Mouse (Mus musculus) embryonic facial prominence, embryonic 15.5 days (tissue): ENCODE measurements around the gene Skint3. TPM values are rescaled to one million over a fixed set of nuclear protein-coding genes. Genes with fewer than 3 reads are reported as not detected.
"Not testable (repeated sequence)": the region's sequence is repeated elsewhere in the genome, so short reads cannot be mapped to it uniquely, and the experiment has no call there.

Source experiments
- ATAC-seq: fragments of 200-750 bp; cut with Nextera tagmentation; 2 replicates; pipeline ENCODE4 v1.8.0; 2017; ENCODE audit warnings: low read depth, moderate TSS enrichment; ENCODE audit not compliant: insufficient number of reproducible peaks, low FRiP score, low TSS enrichment
- H3K27ac ChIP-seq: fragments of 300-500 bp; sonication (generic); replicated peaks from 2 replicates; pipeline ENCODE4 v1.5.1; 2015; ENCODE audit warnings: mild to moderate bottlenecking, inconsistent platforms
- H3K27me3 ChIP-seq: fragments of 300-500 bp; sonication (generic); 2 replicates; pipeline ENCODE4 v1.6.1; 2015; ENCODE audit warnings: inconsistent platforms
- H3K36me3 ChIP-seq: fragments of 300-500 bp; sonication (generic); 2 replicates; pipeline ENCODE4 v1.6.1; 2015; ENCODE audit warnings: mild to moderate bottlenecking, inconsistent platforms
- H3K4me1 ChIP-seq: fragments of 300-500 bp; sonication (generic); 2 replicates; pipeline ENCODE4 v1.6.1; 2015; ENCODE audit warnings: inconsistent platforms
- H3K4me2 ChIP-seq: fragments of 300-500 bp; sonication (generic); replicated peaks from 2 replicates; pipeline ENCODE4 v1.6.1; 2015; ENCODE audit warnings: mild to moderate bottlenecking, inconsistent platforms
- H3K4me3 ChIP-seq: fragments of 300-500 bp; sonication (generic); replicated peaks from 2 replicates; pipeline ENCODE4 v1.5.1; 2015; ENCODE audit warnings: mild to moderate bottlenecking, inconsistent platforms
- H3K9ac ChIP-seq: fragments of 300-500 bp; sonication (generic); 2 replicates; pipeline ENCODE4 v1.6.1; 2015; ENCODE audit warnings: inconsistent platforms
- H3K9me3 ChIP-seq: fragments of 300-500 bp; sonication (generic); replicated peaks from 2 replicates; pipeline ENCODE4 v1.6.1; 2016; ENCODE audit warnings: inconsistent platforms
- WGBS: fragments of 180-500 bp; shearing (Covaris S2); methylation state at CpG from one replicate; pipeline ENCODE4 v1.1.7; 2015; 5-methylcytosine and 5-hydroxymethylcytosine counted together
- polyA plus RNA-seq: library from polyadenylated mRNA; unstranded; fragments of >200 nt; fragmentation: Nextera tagmentation; extraction: Ambion mirVana; gene quantifications from 2 replicates; pipeline ENCODE4 v1.2.1, GENCODE M21; 2015

Gene Skint3
- polyA plus RNA-seq: 0.12 TPM in 1 of 2 replicates, not detected in the other

DNA sequence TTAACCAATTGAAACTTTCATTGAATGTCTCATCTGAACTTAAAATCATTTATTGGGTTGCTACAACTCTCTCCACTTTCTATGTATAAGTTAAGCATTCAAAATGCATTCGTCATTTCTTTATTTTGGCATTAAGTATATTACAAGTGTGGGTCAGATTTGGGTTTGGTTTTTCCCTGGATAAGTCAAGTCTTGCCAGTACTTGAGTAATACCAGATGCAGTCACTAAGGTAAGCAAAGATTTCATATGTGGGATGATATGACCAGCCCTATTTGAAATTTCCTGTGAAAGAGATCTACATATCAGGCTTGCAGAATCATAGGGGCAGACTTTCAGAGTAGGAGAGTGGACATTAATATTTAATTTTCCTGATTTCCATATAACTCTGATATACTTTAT, at the start of gene Skint3:
Gene Skint3, plus strand, starts transcription at position 301 of the 400 bp plus-strand sequence.
- Histone ChIP-seq H3K36me3 (no peaks in the 10 kb centered on the region), H3K9me3 (no peaks in the 10 kb centered on the region), H3K4me1 (no peaks in the 10 kb centered on the region), H3K27me3 (no peaks in the 10 kb centered on the region), H3K4me2 (no peak within 1 kb of the TSS), H3K4me3 (no peak within 1 kb of the TSS), H3K9ac (no peak within 1 kb of the TSS), H3K27ac (no peak within 1 kb of the TSS)
- no peak for ATAC-seq
- 81% methylated on average over 1 of the region's 1 CpGs for WGBS

DNA sequence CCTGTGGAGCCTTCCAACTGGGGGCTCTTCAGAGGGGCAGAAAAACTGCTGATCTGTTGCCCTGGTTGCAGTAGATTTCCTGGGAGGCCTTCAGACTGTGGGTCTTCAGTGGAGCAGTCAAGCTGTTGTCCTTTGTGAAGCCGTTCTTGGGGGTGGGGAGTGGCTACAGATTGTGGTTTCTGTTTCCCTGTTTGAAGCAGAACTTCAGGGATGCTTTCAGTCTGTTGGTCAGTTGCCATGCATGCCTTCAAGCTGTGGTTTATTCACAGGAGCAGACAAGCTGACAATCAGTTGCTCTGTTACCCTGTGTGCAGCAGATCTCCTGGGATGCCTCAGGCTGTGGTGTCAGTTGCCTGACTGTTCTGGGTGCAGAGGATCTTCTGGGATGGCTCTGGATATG, 11.4 kb downstream of the Skint3 start:
- H3K4me2 ChIP-seq: no peak overlapping the region
- 50% methylated on average over 1 of the region's 1 CpGs for WGBS

DNA sequence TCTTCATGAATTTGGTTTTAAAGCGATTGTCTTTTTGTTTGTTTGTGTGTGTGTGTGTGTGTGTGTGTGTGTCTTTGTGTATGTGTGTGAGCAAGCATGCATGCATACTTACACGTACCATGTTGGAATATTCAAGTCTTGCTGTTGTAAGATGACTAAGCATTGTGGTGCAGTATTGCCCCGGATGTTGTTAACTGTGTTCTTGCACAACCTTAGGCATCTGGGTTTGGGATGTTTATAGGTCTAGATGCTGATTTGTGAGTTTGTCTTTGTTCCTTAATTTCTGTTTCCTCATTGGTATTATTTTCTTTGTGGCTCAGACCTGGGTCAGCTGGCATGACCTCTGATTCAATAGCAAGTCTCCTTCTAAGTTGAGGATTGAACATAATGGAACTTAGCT, 11.9 kb downstream of the Skint3 start:
- no peaks in the 10 kb centered on the region for H3K36me3 ChIP-seq
- no peak overlapping the region for H3K9ac ChIP-seq
- H3K27me3 ChIP-seq: no peaks in the 10 kb centered on the region
- 0 out of 2 replicates have a peak, but pooled peaks cover 4% of the 10 kb centered on the region for H3K9me3 ChIP-seq
- H3K4me3 ChIP-seq: no peak overlapping the region
- WGBS: 88% methylated on average over 3 of the region's 3 CpGs
- no peak overlapping the region for H3K27ac ChIP-seq
- H3K4me1 ChIP-seq: no peaks in the 10 kb centered on the region
- ATAC-seq: no peak
- no peak overlapping the region for H3K4me2 ChIP-seq

More for the DNA sequence above, 11.4 kb downstream of the Skint3 start:
- Histone ChIP-seq H3K4me1 (no peaks in the 10 kb centered on the region), H3K4me3 (no peak overlapping the region), H3K27me3 (no peaks in the 10 kb centered on the region), H3K9me3 (0 out of 2 replicates have a peak, but pooled peaks cover 4% of the 10 kb centered on the region), H3K9ac (no peak overlapping the region), H3K36me3 (no peaks in the 10 kb centered on the region), H3K27ac (no peak overlapping the region)
- ATAC-seq: no peak

- 0 out of 2 replicates have a peak, but pooled peaks cover 5% of the 10 kb centered on the region for H3K9me3 ChIP-seq
- H3K4me1 ChIP-seq: no peaks in the 10 kb centered on the region
- H3K36me3 ChIP-seq: no peaks in the 10 kb centered on the region
- no peak overlapping the region for H3K9ac ChIP-seq
- H3K27ac ChIP-seq: no peak overlapping the region
- no peak overlapping the region for H3K4me2 ChIP-seq
- H3K4me3 ChIP-seq: no peak overlapping the region
- ATAC-seq: no peak
- 69% methylated on average over 5 of the region's 5 CpGs for WGBS
- H3K27me3 ChIP-seq: no peaks in the 10 kb centered on the region
Observed at GRCm38 (mm10) chr4:112256022-112256421, 24.0 kb downstream of the Skint3 start.

- Histone ChIP-seq H3K36me3 (no peaks in the 10 kb centered on the region), H3K4me1 (no peaks in the 10 kb centered on the region), H3K9ac (no peak overlapping the region), H3K27me3 (no peaks in the 10 kb centered on the region), H3K4me3 (no peak overlapping the region), H3K9me3 (no peaks in the 10 kb centered on the region; the same call in 1 of the 2 replicates), H3K27ac (no peak overlapping the region), H3K4me2 (no peak overlapping the region)
- no peak for ATAC-seq
- 83% methylated on average over 12 of the region's 12 CpGs for WGBS
Observed at GRCm38 (mm10) chr4:112287178-112287974, 55.3 kb downstream of the Skint3 start.

- no peak overlapping the region for H3K27ac ChIP-seq
- H3K4me1 ChIP-seq: no peaks in the 10 kb centered on the region
- H3K36me3 ChIP-seq: no peaks in the 10 kb centered on the region
- no peak overlapping the region for H3K4me2 ChIP-seq
- no peak for ATAC-seq
- no peaks in the 10 kb centered on the region for H3K27me3 ChIP-seq
- H3K4me3 ChIP-seq: no peak overlapping the region
- WGBS: 86% methylated on average over 4 of the region's 4 CpGs
- H3K9ac ChIP-seq: no peak overlapping the region
- H3K9me3 ChIP-seq: no peaks in the 10 kb centered on the region; the same call in 1 of the 2 replicates
Observed at GRCm38 (mm10) chr4:112288396-112288795, 56.4 kb downstream of the Skint3 start.

- Histone ChIP-seq H3K27ac (no peak overlapping the region), H3K4me2 (no peak overlapping the region), H3K9ac (no peak overlapping the region), H3K27me3 (no peaks in the 10 kb centered on the region), H3K4me1 (no peaks in the 10 kb centered on the region), H3K36me3 (no peaks in the 10 kb centered on the region), H3K9me3 (0 out of 2 replicates have a peak, but pooled peaks cover 3% of the 10 kb centered on the region), H3K4me3 (no peak overlapping the region)
- 57% methylated on average over 1 of the region's 1 CpGs for WGBS
- ATAC-seq: no peak
Observed at GRCm38 (mm10) chr4:112302305-112302704, 70.3 kb downstream of the Skint3 start.

DNA sequence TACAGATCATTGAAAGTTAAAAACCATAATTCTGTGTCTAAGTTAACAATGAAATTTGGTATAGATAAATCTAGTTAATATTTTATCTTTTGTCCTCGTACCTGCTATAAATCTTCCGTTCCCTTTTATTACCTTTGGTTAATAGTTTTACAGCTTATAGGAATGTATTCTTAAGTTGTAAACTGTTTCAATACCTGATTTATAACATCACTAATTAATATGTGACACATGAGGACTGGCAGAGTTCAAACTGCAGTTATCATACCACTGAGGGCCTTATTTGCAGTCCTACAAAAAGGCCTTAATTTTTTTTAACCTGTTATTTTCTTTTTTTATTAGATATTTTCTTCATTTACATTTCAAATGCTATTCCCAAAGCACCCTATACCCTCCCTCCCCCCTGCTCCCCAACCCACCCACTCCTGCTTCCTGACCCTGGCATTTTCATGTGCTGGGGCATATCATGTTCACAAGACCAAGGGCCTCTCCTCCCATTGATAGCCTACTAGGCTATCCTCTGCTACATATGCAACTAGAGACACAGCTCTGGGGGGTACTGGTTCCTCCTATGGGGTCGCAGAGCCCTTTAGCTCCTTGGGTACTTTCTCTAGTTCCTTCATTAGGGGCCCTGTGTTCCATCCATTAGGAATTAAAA, 70.9 kb downstream of the Skint3 start:
- no peak overlapping the region for H3K9ac ChIP-seq
- ATAC-seq: no peak
- no peaks in the 10 kb centered on the region for H3K4me1 ChIP-seq

GRCm38 (mm10) chr4:112349111-112349510, 117.1 kb downstream of the Skint3 start:
- H3K9me3 ChIP-seq, H3K27me3 ChIP-seq, H3K9ac ChIP-seq, H3K4me1 ChIP-seq, H3K4me3 ChIP-seq, H3K36me3 ChIP-seq, H3K4me2 ChIP-seq, ATAC-seq, H3K27ac ChIP-seq: not testable (repeated sequence)
- WGBS: 92% methylated on average over 16 of the region's 17 CpGs

More for the DNA sequence above, 70.9 kb downstream of the Skint3 start:
- 85% methylated on average over 3 of the region's 3 CpGs for WGBS
- H3K4me2 ChIP-seq: no peak overlapping the region
- no peaks in the 10 kb centered on the region for H3K27me3 ChIP-seq
- H3K27ac ChIP-seq: no peak overlapping the region
- H3K9me3 ChIP-seq: 0 out of 2 replicates have a peak, but pooled peaks cover 3% of the 10 kb centered on the region
- no peaks in the 10 kb centered on the region for H3K36me3 ChIP-seq
- no peak overlapping the region for H3K4me3 ChIP-seq
